Mouse (Mus musculus) gastrocnemius, postnatal 4 days (tissue): ENCODE measurements at regions not wholly inside any gene's neighbourhood (a gene's known extent, or its start where the extent isn't known, plus 50 kb on each side); places are given as distances from the start of the nearest gene placed in this dataset.

Experiments used
- DNase-seq, 2 experiments: peaks; one replicate each; pipeline ENCODE4 v3.0.0; 2021 to 2022; ENCODE audit warnings: low spot score in 2 of 2, mixed read lengths in 2 of 2

- DNase-seq: no peak
Measured at GRCm38 (mm10) chr5:61495226-61495625, 313.4 kb upstream of the G6pd2 start.

DNA sequence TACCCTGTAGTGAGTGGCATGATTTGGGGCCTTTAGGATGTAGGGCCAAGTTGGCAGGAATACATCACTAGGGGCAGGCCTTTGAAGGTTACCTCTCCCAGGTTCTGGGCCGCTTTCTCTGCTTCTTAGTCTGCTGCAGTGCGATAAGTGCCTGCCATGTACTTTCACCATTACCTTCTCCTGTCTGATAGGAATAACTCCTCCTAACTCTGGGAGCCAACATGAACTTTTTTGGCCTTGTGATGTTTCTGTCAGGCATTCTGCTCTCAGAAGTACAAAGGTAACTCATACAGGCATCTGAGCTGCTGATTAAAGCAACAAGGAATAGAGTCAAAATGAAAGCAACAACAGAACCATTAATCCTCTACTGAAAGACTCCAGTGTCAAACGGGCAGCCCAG, 301.2 kb upstream of the G6pd2 start:
- DNase-seq: no peak

DNA sequence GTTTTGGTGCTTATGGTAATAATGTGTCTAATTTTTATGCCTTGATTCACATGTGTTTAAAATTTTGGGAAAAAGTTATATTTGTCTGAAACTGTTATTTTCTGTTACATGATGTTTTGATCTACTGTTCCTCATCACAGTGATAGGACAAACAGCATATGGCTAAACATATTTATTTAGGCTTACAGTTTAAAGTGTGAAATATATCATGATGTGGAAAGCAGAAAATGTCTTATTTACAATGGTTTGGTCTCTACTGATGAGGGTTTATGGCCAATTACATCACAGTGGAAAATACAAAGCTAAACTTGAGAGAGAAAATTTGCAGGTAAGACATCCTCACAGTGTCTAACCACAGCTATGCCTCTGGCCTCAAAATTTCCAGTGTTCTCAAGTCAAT, 268.1 kb upstream of the G6pd2 start:
- no peak for DNase-seq

GRCm38 (mm10) chr5:61546632-61547492, 261.8 kb upstream of the G6pd2 start:
- peak in 1 of 2 experiments; percentile 9 for DNase-seq

DNA sequence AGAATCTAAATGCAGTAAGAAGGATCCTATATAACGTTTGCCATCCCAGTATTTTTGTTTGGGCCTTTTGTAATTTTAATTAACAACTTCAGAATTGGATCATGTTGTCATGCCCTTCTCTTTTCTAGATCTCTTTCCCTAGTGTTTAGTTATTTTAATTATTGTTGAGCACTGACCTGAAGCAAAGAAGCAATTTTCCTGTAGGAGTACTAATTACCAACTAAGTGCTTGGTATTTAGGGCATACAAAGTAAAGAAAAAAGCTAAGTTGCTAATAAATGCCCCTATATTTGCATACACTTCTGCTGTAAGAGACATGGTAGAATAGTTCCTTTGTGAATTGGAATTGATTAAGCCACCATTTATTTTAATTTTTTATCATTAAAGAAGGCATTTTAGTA, 255.1 kb upstream of the G6pd2 start:
- no peak for DNase-seq
